Mouse (Mus musculus): Measurements from ENCODE around the gene Mettl8.
A peak's percentile ranks its signal among the peaks of the same experiment; 100 is the strongest.

The Mettl8 gene

GRCm38 (mm10) chr2:70978271-70978670 lies 77.1 kb downstream of the Mettl8 start:
- DNase-seq, result peak; percentile 2

GRCm38 (mm10) chr2:70974769-70975168 lies 80.6 kb downstream of the Mettl8 start:
- no peak for DNase-seq

- no peak for DNase-seq
These were observed 82.4 kb downstream of the Mettl8 start for GRCm38 (mm10) chr2:70972795-70973518.

GRCm38 (mm10) chr2:70970158-70970741 lies 85.1 kb downstream of the Mettl8 start:
- no peak for DNase-seq

- no peak for DNase-seq
These were observed 87.1 kb downstream of the Mettl8 start for GRCm38 (mm10) chr2:70968305-70968704.

GRCm38 (mm10) chr2:70967216-70967615 lies 88.2 kb downstream of the Mettl8 start:
- no peak for DNase-seq

- no peak for DNase-seq
These were observed 90.6 kb downstream of the Mettl8 start for GRCm38 (mm10) chr2:70964809-70965208.

- DNase-seq, result no peak
These were observed 92.5 kb downstream of the Mettl8 start for GRCm38 (mm10) chr2:70962921-70963320.

GRCm38 (mm10) chr2:70961086-70961941 lies 94.1 kb downstream of the Mettl8 start:
- no peak for DNase-seq

GRCm38 (mm10) chr2:70960090-70960489 lies 95.3 kb downstream of the Mettl8 start:
- no peak for DNase-seq

GRCm38 (mm10) chr2:70959337-70959736 lies 96.0 kb downstream of the Mettl8 start:
- DNase-seq, result no peak

- DNase-seq, result no peak
These were observed 96.8 kb downstream of the Mettl8 start for GRCm38 (mm10) chr2:70958536-70958935.

GRCm38 (mm10) chr2:70953616-70954015 lies 101.8 kb downstream of the Mettl8 start:
- no peak for DNase-seq

GRCm38 (mm10) chr2:70951944-70952343 lies 103.4 kb downstream of the Mettl8 start:
- DNase-seq, result no peak

- no peak for DNase-seq
These were observed 110.7 kb downstream of the Mettl8 start for GRCm38 (mm10) chr2:70944511-70945305.

- no peak for DNase-seq
These were observed 114.6 kb downstream of the Mettl8 start for GRCm38 (mm10) chr2:70940826-70941225.

GRCm38 (mm10) chr2:70938844-70939494 lies 116.4 kb downstream of the Mettl8 start:
- no peak for DNase-seq

- DNase-seq, result no peak
These were observed 120.6 kb downstream of the Mettl8 start for GRCm38 (mm10) chr2:70934772-70935171.

GRCm38 (mm10) chr2:70933516-70933915 lies 121.9 kb downstream of the Mettl8 start:
- DNase-seq, result no peak

GRCm38 (mm10) chr2:70932965-70933364 lies 122.4 kb downstream of the Mettl8 start:
- no peak for DNase-seq

- no peak for DNase-seq
These were observed 124.6 kb downstream of the Mettl8 start for GRCm38 (mm10) chr2:70930631-70931288.

- no peak for DNase-seq
These were observed 125.7 kb downstream of the Mettl8 start for GRCm38 (mm10) chr2:70929714-70930113.
